Mouse (Mus musculus) spleen, adult 2 months (tissue): ENCODE data around the gene Gm17324.

ENCODE experiments used
- CTCF ChIP-seq: fragments of 200-500 bp; IDR thresholded peaks from 2 replicates; pipeline ENCODE4 v1.5.1; 2011; ENCODE audit warnings: mild to moderate bottlenecking, inconsistent platforms; ENCODE audit not compliant: insufficient read depth, insufficient read length, insufficient replicate concordance; ENCODE audit errors: extremely low read depth
- POLR2A ChIP-seq: fragments of 200-500 bp; IDR thresholded peaks from 2 replicates; pipeline ENCODE4 v1.6.1; 2011; ENCODE audit warnings: low read depth, low read length, inconsistent platforms

GRCm38 (mm10) chr9:78475383-78475780 lies 26.8 kb upstream of the Gm17324 start:
- TF ChIP-seq CTCF = no peak
- TF ChIP-seq POLR2A = no peak
